Mouse (Mus musculus): ENCODE measurements around the gene Galnt14. TPM values are rescaled to one million over a fixed set of nuclear protein-coding genes. Genes with fewer than 3 reads are reported as not detected.
A peak's percentile ranks its signal among the peaks of the same experiment; 100 is the strongest.

The Galnt14 gene
- polyA plus RNA-seq (2011; ENCODE audit: insufficient read depth, insufficient read length, low read depth, missing spikeins), result 2.5 and 3.0 TPM in 2 replicates

DNA sequence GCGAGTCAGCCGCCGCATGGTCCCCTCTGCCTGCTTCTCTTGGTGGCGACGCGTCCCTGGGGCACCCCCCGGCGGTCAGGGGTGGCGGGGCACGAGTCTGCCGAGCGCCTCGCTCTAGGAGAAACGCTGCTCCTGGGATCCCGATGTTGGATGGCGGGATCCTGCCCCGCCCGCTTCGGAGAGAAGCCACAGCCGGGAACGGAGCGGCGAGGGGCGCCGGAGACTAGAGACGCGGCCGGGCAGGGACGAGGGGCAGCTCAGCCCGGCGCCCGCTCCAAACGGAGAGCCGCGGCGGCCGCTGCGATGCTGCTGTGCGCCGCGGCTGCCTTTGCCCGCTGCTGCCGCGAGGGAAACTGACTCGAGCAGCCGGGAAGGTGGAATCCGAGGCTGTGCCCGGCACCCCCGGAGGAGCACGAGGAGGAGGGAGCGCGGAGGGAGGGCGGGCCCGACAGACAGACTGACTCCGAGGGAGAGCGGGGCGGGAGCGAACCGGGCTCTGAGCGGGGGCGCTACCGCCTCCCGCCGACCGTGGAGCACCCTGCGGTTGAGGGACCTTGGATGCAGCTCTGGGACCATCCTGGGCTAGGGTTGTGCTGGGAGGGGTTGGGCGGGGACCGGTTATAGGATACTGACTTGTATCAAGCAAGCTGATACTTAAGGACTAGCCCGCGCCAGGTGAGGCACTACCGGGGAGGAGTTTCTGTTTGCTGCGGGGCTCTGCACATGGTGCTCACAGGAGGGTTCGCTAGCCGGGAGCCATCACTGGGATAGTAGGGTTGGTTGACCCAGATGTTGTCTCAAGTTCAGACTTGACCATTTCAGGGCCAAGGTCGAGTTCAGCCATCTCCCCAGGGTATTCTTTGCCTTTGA lies at the start of gene Galnt14:
Gene Galnt14, minus strand, starts transcription at position 412 of the 870 bp plus-strand sequence.
- Histone ChIP-seq H3K27ac (ENCODE audit: insufficient read depth, low read length) (no peak within 1 kb of the TSS), H3K4me3 (ENCODE audit: low read depth, low read length) (peak within 1 kb of the TSS; percentile 70), H3K9me3 (replicated peaks; ENCODE audit: control insufficient read depth, insufficient read depth, low read length, poor library complexity, severe bottlenecking) (no peaks in the 10 kb centered on the region), H3K4me1 (ENCODE audit: control insufficient read depth, insufficient read depth, low read length) (no peaks in the 10 kb centered on the region), H3K36me3 (ENCODE audit: control insufficient read depth, insufficient read depth, low read length, poor library complexity, severe bottlenecking) (no peaks in the 10 kb centered on the region), H3K9ac (ENCODE audit: low read depth, poor library complexity, severe bottlenecking) (peak within 1 kb of the TSS; percentile 43), H3K27me3 (ENCODE audit: control insufficient read depth, insufficient read depth, low read length, poor library complexity, severe bottlenecking) (peaks cover 3% of the 10 kb centered on the region; the same call in 1 of the 2 replicates)
- TF ChIP-seq POLR2A (IDR thresholded peaks at IDR 0.05; ENCODE audit: insufficient read depth, low read length) (no peak), CTCF (IDR thresholded peaks at IDR 0.05; ENCODE audit: low read depth, low read length) (no peak), EP300 (IDR thresholded peaks at IDR 0.05; ENCODE audit: insufficient read depth, low read depth, low read length) (no peak)

DNA sequence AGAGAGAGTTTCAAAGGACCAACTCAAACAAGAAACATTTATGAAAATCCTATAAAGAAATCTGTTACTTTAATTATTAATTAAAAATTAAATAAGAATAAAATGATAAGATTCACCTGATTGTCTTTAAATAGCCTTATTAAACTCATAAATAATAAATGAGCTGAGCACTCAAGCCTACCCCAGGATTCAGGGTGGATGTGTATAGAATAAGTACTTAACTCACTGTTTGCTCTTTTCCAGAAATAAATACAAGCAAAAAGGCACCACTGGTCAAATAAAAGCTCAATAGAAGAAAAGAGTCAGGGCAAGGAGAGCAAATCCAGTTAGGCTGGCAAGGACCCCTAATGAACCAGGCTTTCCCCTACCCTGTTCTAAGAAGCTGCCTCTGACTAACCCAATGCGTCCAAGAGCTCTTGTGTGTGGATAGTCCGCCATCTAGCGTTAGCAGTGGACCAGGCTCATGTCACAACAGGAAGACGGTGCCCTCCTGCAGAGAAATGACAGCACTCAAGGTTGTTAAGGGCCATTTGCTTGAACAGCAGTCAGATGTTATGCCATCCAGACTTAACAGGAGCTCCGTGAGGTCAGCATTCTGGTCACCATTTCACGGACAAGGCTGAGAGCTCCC lies 33.5 kb upstream of the Galnt14 start:
- Histone ChIP-seq H3K27ac (ENCODE audit: insufficient read depth, low read length) (no peak overlapping the region), H3K36me3 (ENCODE audit: control insufficient read depth, insufficient read depth, low read length, poor library complexity, severe bottlenecking) (no peaks in the 10 kb centered on the region), H3K4me1 (ENCODE audit: control insufficient read depth, insufficient read depth, low read length) (no peaks in the 10 kb centered on the region), H3K4me3 (ENCODE audit: low read depth, low read length) (no peak overlapping the region), H3K27me3 (ENCODE audit: control insufficient read depth, insufficient read depth, low read length, poor library complexity, severe bottlenecking) (no peaks in the 10 kb centered on the region), H3K9ac (ENCODE audit: low read depth, poor library complexity, severe bottlenecking) (no peak overlapping the region), H3K9me3 (replicated peaks; ENCODE audit: control insufficient read depth, insufficient read depth, low read length, poor library complexity, severe bottlenecking) (no peaks in the 10 kb centered on the region)
- TF ChIP-seq CTCF (IDR thresholded peaks at IDR 0.05; ENCODE audit: low read depth, low read length) (peak; percentile 91), EP300 (IDR thresholded peaks at IDR 0.05; ENCODE audit: insufficient read depth, low read depth, low read length) (no peak), POLR2A (IDR thresholded peaks at IDR 0.05; ENCODE audit: insufficient read depth, low read length) (no peak)

DNA sequence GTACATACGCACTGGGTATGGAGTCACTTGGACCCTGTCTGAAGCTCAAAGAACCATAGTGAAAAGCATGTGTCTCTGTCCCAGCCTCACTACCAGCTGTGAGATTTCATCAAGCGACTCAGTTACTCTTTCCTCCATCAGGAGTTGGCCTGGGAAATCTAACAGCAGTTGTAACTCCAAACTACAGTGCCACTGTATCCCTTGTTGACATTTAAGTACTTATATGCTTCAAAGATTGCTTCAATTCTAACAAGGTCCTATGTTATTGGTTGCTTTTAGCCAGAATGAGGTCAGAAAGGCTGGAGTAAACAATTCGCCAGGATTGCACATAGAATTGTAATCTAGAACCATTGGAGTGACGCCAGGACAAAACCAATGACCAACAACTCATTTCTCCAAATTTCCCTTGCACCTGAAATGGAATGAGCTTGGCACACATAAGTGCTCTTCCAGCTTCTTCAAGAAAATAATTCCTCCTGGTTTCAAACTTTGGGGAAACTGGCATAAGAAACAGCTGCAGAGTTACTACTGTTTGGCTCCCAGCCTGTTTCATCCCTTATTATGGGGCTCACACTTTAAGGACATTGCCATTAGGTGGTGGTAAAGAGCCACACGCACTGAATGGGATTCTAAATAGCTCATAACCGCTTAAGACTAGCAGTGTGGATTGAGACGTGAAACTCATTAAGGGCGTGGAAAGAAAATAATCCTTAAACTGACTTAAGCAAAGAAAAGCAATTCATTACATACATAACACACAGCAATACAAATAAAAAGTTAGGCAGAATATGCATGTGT lies 13.8 kb upstream of the Galnt14 start:
- Histone ChIP-seq H3K27me3 (ENCODE audit: control insufficient read depth, insufficient read depth, low read length, poor library complexity, severe bottlenecking) (no peaks in the 10 kb centered on the region; the same call in 1 of the 2 replicates), H3K9ac (ENCODE audit: low read depth, poor library complexity, severe bottlenecking) (no peak overlapping the region), H3K36me3 (ENCODE audit: control insufficient read depth, insufficient read depth, low read length, poor library complexity, severe bottlenecking) (no peaks in the 10 kb centered on the region), H3K9me3 (replicated peaks; ENCODE audit: control insufficient read depth, insufficient read depth, low read length, poor library complexity, severe bottlenecking) (0 out of 2 replicates have a peak, but pooled peaks cover 4% of the 10 kb centered on the region), H3K27ac (ENCODE audit: insufficient read depth, low read length) (no peak overlapping the region), H3K4me1 (ENCODE audit: control insufficient read depth, insufficient read depth, low read length) (no peaks in the 10 kb centered on the region), H3K4me3 (ENCODE audit: low read depth, low read length) (no peak overlapping the region)
- no peak for TF ChIP-seq EP300 (IDR thresholded peaks at IDR 0.05; ENCODE audit: insufficient read depth, low read depth, low read length)
- TF ChIP-seq POLR2A (IDR thresholded peaks at IDR 0.05; ENCODE audit: insufficient read depth, low read length), result no peak
- TF ChIP-seq CTCF (IDR thresholded peaks at IDR 0.05; ENCODE audit: low read depth, low read length), result no peak

DNA sequence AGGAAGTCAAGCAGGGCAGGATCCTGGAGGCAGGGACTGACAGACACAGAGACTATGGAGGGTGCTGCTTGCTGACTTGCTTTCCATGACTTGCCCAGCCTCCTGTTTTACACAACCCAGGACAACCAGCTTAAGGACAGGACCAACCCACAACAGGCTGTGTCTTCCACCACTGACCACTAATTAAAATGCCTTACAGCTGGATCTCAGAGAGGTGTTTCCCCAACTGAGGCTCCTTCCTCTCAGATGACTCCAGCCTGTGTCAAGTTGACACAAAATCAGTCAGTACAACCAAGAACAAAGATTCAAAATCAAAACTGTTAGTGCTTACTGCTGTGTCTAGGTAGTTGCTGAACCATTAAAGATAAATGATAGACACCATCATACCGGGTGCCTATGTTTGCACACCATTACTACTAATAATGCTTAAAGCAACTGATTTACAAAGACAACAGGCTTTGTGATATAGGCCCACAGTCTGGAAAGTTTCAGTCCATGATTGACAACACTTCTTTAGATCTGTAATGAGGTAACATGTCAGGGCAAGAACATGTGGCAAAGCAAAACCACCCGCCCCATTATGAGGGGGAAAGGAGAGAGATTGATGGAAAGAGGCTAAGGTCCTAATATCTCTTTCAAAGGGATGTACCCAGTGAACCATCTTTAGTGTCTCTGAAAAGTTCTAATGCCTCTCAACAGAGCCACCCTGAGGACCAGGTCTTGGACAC lies 8.9 kb upstream of the Galnt14 start:
- Histone ChIP-seq H3K27ac (ENCODE audit: insufficient read depth, low read length) (no peak overlapping the region), H3K4me1 (ENCODE audit: control insufficient read depth, insufficient read depth, low read length) (no peaks in the 10 kb centered on the region), H3K36me3 (ENCODE audit: control insufficient read depth, insufficient read depth, low read length, poor library complexity, severe bottlenecking) (no peaks in the 10 kb centered on the region), H3K27me3 (ENCODE audit: control insufficient read depth, insufficient read depth, low read length, poor library complexity, severe bottlenecking) (no peaks in the 10 kb centered on the region), H3K9ac (ENCODE audit: low read depth, poor library complexity, severe bottlenecking) (no peak overlapping the region), H3K9me3 (replicated peaks; ENCODE audit: control insufficient read depth, insufficient read depth, low read length, poor library complexity, severe bottlenecking) (0 out of 2 replicates have a peak, but pooled peaks cover 4% of the 10 kb centered on the region), H3K4me3 (ENCODE audit: low read depth, low read length) (no peak overlapping the region)
- TF ChIP-seq EP300 (IDR thresholded peaks at IDR 0.05; ENCODE audit: insufficient read depth, low read depth, low read length) (no peak), CTCF (IDR thresholded peaks at IDR 0.05; ENCODE audit: low read depth, low read length) (no peak), POLR2A (IDR thresholded peaks at IDR 0.05; ENCODE audit: insufficient read depth, low read length) (no peak)

DNA sequence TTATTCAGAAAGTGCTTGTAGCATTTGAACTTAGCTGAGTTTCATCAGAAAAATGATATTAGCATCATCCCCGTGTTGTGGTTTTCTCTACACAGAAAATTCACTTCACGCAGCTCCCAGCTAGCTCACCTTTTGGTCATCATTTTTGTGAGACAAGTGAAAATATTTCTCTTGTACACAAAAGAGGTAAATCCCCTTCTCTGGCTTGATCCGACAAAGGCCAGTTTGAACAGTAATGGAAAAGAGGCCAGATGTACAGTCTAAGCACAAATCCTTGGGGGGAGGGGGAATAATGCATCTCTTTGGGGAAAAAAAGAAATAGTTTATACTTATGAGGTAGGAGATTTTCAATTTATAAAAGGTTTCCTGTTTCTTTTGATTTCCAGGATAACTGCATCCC lies 6.4 kb upstream of the Galnt14 start:
- H3K4me3 ChIP-seq (ENCODE audit: low read depth, low read length), result no peak overlapping the region
- 0 out of 2 replicates have a peak, but pooled peaks cover 4% of the 10 kb centered on the region for H3K9me3 ChIP-seq (replicated peaks; ENCODE audit: control insufficient read depth, insufficient read depth, low read length, poor library complexity, severe bottlenecking)
- H3K4me1 ChIP-seq (ENCODE audit: control insufficient read depth, insufficient read depth, low read length), result no peaks in the 10 kb centered on the region
- no peak for TF ChIP-seq CTCF (IDR thresholded peaks at IDR 0.05; ENCODE audit: low read depth, low read length)
- TF ChIP-seq POLR2A (IDR thresholded peaks at IDR 0.05; ENCODE audit: insufficient read depth, low read length), result no peak
- TF ChIP-seq EP300 (IDR thresholded peaks at IDR 0.05; ENCODE audit: insufficient read depth, low read depth, low read length), result no peak
- H3K27me3 ChIP-seq (ENCODE audit: control insufficient read depth, insufficient read depth, low read length, poor library complexity, severe bottlenecking), result no peaks in the 10 kb centered on the region
- H3K9ac ChIP-seq (ENCODE audit: low read depth, poor library complexity, severe bottlenecking), result no peak overlapping the region
- no peak overlapping the region for H3K27ac ChIP-seq (ENCODE audit: insufficient read depth, low read length)
- no peaks in the 10 kb centered on the region for H3K36me3 ChIP-seq (ENCODE audit: control insufficient read depth, insufficient read depth, low read length, poor library complexity, severe bottlenecking)
